Mouse (Mus musculus) cerebellum, adult 2 months (tissue): ENCODE measurements around the gene Txndc9.

Source experiments
- CTCF ChIP-seq: fragments of 200-500 bp; IDR thresholded peaks from 2 replicates; pipeline ENCODE4 v1.5.1; 2011; ENCODE audit warnings: low read depth, mild to moderate bottlenecking, control low read depth, low read length, moderate library complexity, borderline replicate concordance; ENCODE audit not compliant: insufficient read depth
- POLR2A ChIP-seq: fragments of 200-500 bp; IDR thresholded peaks from 2 replicates; pipeline ENCODE4 v1.6.1; 2011; ENCODE audit warnings: low read length, control low read depth, borderline replicate concordance; ENCODE audit not compliant: insufficient read depth

DNA sequence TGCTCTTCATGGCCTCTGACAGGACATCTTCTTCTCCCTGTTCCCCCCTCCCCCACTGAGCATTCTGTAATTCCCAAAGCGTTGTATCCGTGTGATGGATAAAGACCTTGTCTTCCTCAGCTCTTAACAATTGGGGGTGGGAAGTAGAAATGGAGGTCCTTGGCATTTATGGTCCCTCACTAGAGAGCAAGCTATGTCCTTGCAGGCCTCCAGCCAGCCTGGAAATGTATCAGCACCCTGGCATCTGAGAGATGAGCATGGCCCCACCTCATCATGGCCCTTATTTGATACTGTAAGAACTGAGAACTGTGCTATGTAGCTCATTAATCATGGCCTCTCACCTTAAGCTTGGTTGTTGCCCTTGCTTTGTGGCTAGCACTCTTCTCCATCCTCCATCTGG is 42.4 kb downstream of the Txndc9 start:
- no peak for TF ChIP-seq CTCF
- no peak for TF ChIP-seq POLR2A
